In the genomic region with DNA sequence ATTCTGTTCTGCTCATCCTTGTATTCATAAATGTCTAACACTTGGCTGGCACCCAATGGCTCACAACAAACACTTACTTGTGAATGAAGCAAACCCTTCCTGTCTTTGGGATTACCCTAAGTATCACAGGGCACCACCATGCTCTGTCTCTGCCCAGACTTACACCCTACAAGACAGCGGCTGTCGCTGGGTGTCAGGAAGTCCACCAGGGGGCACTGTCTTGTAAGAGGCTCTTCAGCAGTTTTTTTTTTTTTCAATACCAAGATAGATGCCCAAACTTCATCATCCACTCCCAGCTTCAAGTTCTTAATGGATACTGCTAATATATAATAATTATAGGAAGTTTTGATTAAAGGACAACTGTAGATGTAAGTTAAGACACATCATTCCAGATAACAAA, we compare ENCODE assay signal across 8 mouse cellular contexts.
DNase-seq lines count a peak whose midpoint lies in the region; ATAC-seq and TF ChIP-seq lines count a peak whose summit lies in the region.

No protein-coding gene starts in this region.

- no peak overlapping the region for H3K27ac ChIP-seq in heart, postnatal 0 days (ENCODE audit: low read depth)
- no peak overlapping the region for H3K27ac ChIP-seq in heart, embryonic 11.5 days (ENCODE audit: low read depth, low read length)
- H3K27ac ChIP-seq in stomach, postnatal 0 days (replicated peaks) = no peak overlapping the region

- no peaks in the 10 kb centered on the region for H3K9me3 ChIP-seq in heart, postnatal 0 days (replicated peaks; ENCODE audit: control insufficient read depth, low read length)
- no peaks in the 10 kb centered on the region for H3K9me3 ChIP-seq in heart, embryonic 11.5 days (replicated peaks; ENCODE audit: control insufficient read depth, low read length)
- H3K9me3 ChIP-seq in stomach, postnatal 0 days (ENCODE audit: control insufficient read depth, low read length) = no peaks in the 10 kb centered on the region

- ATAC-seq in heart, postnatal 0 days (ENCODE audit: insufficient read depth, low read depth) = no peak
- ATAC-seq in heart, embryonic 11.5 days (replicated peaks; ENCODE audit: insufficient number of reproducible peaks, low FRiP score, low TSS enrichment) = no peak
- no peak for ATAC-seq in stomach, postnatal 0 days (ENCODE audit: low FRiP score, low TSS enrichment)

- H3K4me1 ChIP-seq in heart, postnatal 0 days (ENCODE audit: control insufficient read depth, insufficient read depth) = no peaks in the 10 kb centered on the region
- no peaks in the 10 kb centered on the region for H3K4me1 ChIP-seq in heart, embryonic 11.5 days (ENCODE audit: control insufficient read depth, insufficient read depth, low read length)
- no peaks in the 10 kb centered on the region for H3K4me1 ChIP-seq in stomach, postnatal 0 days (replicated peaks; ENCODE audit: control insufficient read depth, insufficient read depth)

- H3K4me3 ChIP-seq in heart, postnatal 0 days (ENCODE audit: low read depth, low read length) = no peak overlapping the region
- no peak overlapping the region for H3K4me3 ChIP-seq in heart, embryonic 11.5 days (ENCODE audit: low read depth, low read length)
- no peak overlapping the region for H3K4me3 ChIP-seq in stomach, postnatal 0 days (ENCODE audit: low read depth, low read length)

- TF ChIP-seq EP300 in heart, postnatal 0 days (IDR thresholded peaks at IDR 0.05; ENCODE audit: low read depth) = no peak
- TF ChIP-seq EP300 in stomach, postnatal 0 days (optimal IDR thresholded peaks at IDR 0.05) = no peak

- no peak overlapping the region for H3K4me2 ChIP-seq in heart, postnatal 0 days (ENCODE audit: low read depth, low read length)
- H3K4me2 ChIP-seq in heart, embryonic 11.5 days = no peak overlapping the region
- no peak overlapping the region for H3K4me2 ChIP-seq in stomach, postnatal 0 days (replicated peaks; ENCODE audit: low read depth)

- no peak overlapping the region for H3K9ac ChIP-seq in heart, postnatal 0 days (replicated peaks; ENCODE audit: low read depth, low read length)
- no peak overlapping the region for H3K9ac ChIP-seq in heart, embryonic 11.5 days (ENCODE audit: low read depth, low read length)
- H3K9ac ChIP-seq in stomach, postnatal 0 days (ENCODE audit: low read length) = no peak overlapping the region

- DNase-seq in heart, postnatal 0 days (ENCODE audit: low spot score) = peak; percentile 38
- DNase-seq in urinary bladder, postnatal 25 days (ENCODE audit: low spot score) = peak; percentile 23
- no peak for DNase-seq in urinary bladder, postnatal 4 days (ENCODE audit: low spot score in 2 of 2)
- peak; percentile 21 to 24 for DNase-seq in cerebellum, postnatal 36 days
- peak; percentile 47 to 61 for DNase-seq in layer of hippocampus, postnatal 14 days (ENCODE audit: low spot score in 2 of 2)
- peak; percentile 57 for DNase-seq in stomach, postnatal 0 days (ENCODE audit: low spot score)
- no peak for DNase-seq in spleen, adult 18-20 months

- no peaks in the 10 kb centered on the region for H3K27me3 ChIP-seq in heart, postnatal 0 days (ENCODE audit: control insufficient read depth, insufficient read depth, low read length)
- H3K27me3 ChIP-seq in heart, embryonic 11.5 days (ENCODE audit: control insufficient read depth, insufficient read depth, low read length) = no peaks in the 10 kb centered on the region
- H3K27me3 ChIP-seq in stomach, postnatal 0 days (ENCODE audit: control insufficient read depth, insufficient read depth, low read length) = no peaks in the 10 kb centered on the region

- WGBS in heart, postnatal 0 days = 17% methylated on average over 2 of the region's 2 CpGs
- WGBS in heart, embryonic 11.5 days (ENCODE audit: insufficient replicate concordance) = 9% methylated on average over 2 of the region's 2 CpGs
- 21% methylated on average over 2 of the region's 2 CpGs for WGBS in stomach, postnatal 0 days

- no peaks in the 10 kb centered on the region for H3K36me3 ChIP-seq in heart, postnatal 0 days (replicated peaks; ENCODE audit: control insufficient read depth, insufficient read depth, low read length)
- no peaks in the 10 kb centered on the region for H3K36me3 ChIP-seq in heart, embryonic 11.5 days (ENCODE audit: control insufficient read depth, insufficient read depth, low read length)
- H3K36me3 ChIP-seq in stomach, postnatal 0 days (ENCODE audit: control insufficient read depth, insufficient read depth, low read length) = no peaks in the 10 kb centered on the region

- peak; percentile 42 for TF ChIP-seq CTCF in heart, postnatal 0 days (IDR thresholded peaks at IDR 0.05; ENCODE audit: low read depth)
- TF ChIP-seq CTCF in stomach, postnatal 0 days (IDR thresholded peaks at IDR 0.05; ENCODE audit: low read depth) = peak; percentile 67

Comparison
In these comparisons a context has a peak if more than half of its experiments do, and no peak if none do; other contexts are left out.
1. DNase-seq: peak in heart, postnatal 0 days (single experiment), urinary bladder, postnatal 25 days (single experiment), cerebellum, postnatal 36 days (2 of 2), layer of hippocampus, postnatal 14 days (2 of 2) and stomach, postnatal 0 days (single experiment); none in urinary bladder, postnatal 4 days (0 of 2) and spleen, adult 18-20 months (0 of 2).